Mouse (Mus musculus) limb, embryonic 14.5 days (tissue): Measurements from ENCODE around the gene Cd101. TPM values are rescaled to one million over a fixed set of nuclear protein-coding genes. Genes with fewer than 3 reads are reported as not detected.

ENCODE experiments used
- ATAC-seq: fragments of 200-750 bp; cut with Nextera tagmentation; 2 replicates; pipeline ENCODE4 v1.8.0; 2017; ENCODE audit warnings: low read depth, moderate number of reproducible peaks, moderate TSS enrichment; ENCODE audit not compliant: low FRiP score
- DNase-seq: peaks from one replicate; pipeline ENCODE4 v3.0.0-alpha.2; 2015; ENCODE audit warnings: low spot score
- H3K27ac ChIP-seq: fragments of 300-500 bp; sonication (generic); replicated peaks from 2 replicates; pipeline ENCODE4 v1.5.1; 2014; ENCODE audit warnings: low read depth, mild to moderate bottlenecking, low read length, moderate library complexity, mixed read lengths
- H3K27me3 ChIP-seq: fragments of 300-500 bp; sonication (generic); 2 replicates; pipeline ENCODE4 v1.6.1; 2014; ENCODE audit warnings: low read length, mixed read lengths; ENCODE audit not compliant: control insufficient read depth, insufficient read depth
- H3K36me3 ChIP-seq: fragments of 300-500 bp; sonication (generic); 2 replicates; pipeline ENCODE4 v1.6.1; 2014; ENCODE audit warnings: mild to moderate bottlenecking, low read length, moderate library complexity, mixed read lengths; ENCODE audit not compliant: control insufficient read depth, insufficient read depth
- H3K4me1 ChIP-seq: fragments of 300-500 bp; sonication (generic); 2 replicates; pipeline ENCODE4 v1.6.1; 2014; ENCODE audit warnings: antibody characterized with exemption, low read length, mixed read lengths; ENCODE audit not compliant: control insufficient read depth, insufficient read depth
- H3K4me2 ChIP-seq: fragments of 300-500 bp; sonication (generic); replicated peaks from 2 replicates; pipeline ENCODE4 v1.6.1; 2014; ENCODE audit warnings: low read depth, mild to moderate bottlenecking, low read length, moderate library complexity; ENCODE audit not compliant: severe bottlenecking
- H3K4me3 ChIP-seq: fragments of 300-500 bp; sonication (generic); replicated peaks from 2 replicates; pipeline ENCODE4 v1.5.1; 2014; ENCODE audit warnings: low read length
- H3K9ac ChIP-seq: fragments of 300-500 bp; sonication (generic); 2 replicates; pipeline ENCODE4 v1.6.1; 2014; ENCODE audit warnings: mild to moderate bottlenecking, low read depth, low read length, moderate library complexity; ENCODE audit not compliant: severe bottlenecking
- H3K9me3 ChIP-seq: fragments of 300-500 bp; sonication (generic); 2 replicates; pipeline ENCODE4 v1.6.1; 2016; ENCODE audit warnings: low read length; ENCODE audit not compliant: control insufficient read depth
- POLR2A ChIP-seq: fragments of 200-500 bp; IDR thresholded peaks from 2 replicates; pipeline ENCODE4 v1.8.0; 2012; ENCODE audit warnings: inconsistent platforms, mild to moderate bottlenecking, moderate library complexity, borderline replicate concordance; ENCODE audit not compliant: insufficient read depth, insufficient read length; ENCODE audit errors: extremely low read depth
- WGBS: fragments of 180-500 bp; shearing (Covaris S2); extraction: QIAGEN DNeasy Blood & Tissue Kit; methylation state at CpG from one replicate; pipeline ENCODE4 v1.1.7; 2014; 5-methylcytosine and 5-hydroxymethylcytosine counted together
- polyA plus RNA-seq, 2 experiments: library from polyadenylated mRNA; depleted of rRNA in 1 of 2; stranded (reverse) in 1 of 2; unstranded in 1 of 2; fragments of >200 nt; fragmentation: Nextera tagmentation in 1 of 2; extraction: Ambion mirVana in 1 of 2; gene quantifications; 2 replicates each; pipeline versions ENCODE4 v1.2.1 to v1.2.3; 2012 to 2014

Gene Cd101
- polyA plus RNA-seq, 2 experiments = 0.14 to 0.19 TPM

GRCm38 (mm10) chr3:101018494-101018893 is 10.9 kb downstream of the Cd101 start:
- Histone ChIP-seq H3K4me1 (0 out of 2 replicates have a peak, but pooled peaks cover 6% of the 10 kb centered on the region), H3K9me3 (no peaks in the 10 kb centered on the region), H3K4me2 (no peak overlapping the region), H3K27me3 (no peaks in the 10 kb centered on the region), H3K36me3 (no peaks in the 10 kb centered on the region), H3K9ac (no peak overlapping the region), H3K27ac (no peak overlapping the region), H3K4me3 (no peak overlapping the region)
- DNase-seq (no peak), ATAC-seq (no peak)
- WGBS = 77% methylated on average over 6 of the region's 6 CpGs
- TF ChIP-seq POLR2A = no peak

- no peak overlapping the region for H3K27ac ChIP-seq
- H3K9me3 ChIP-seq = no peaks in the 10 kb centered on the region
- no peaks in the 10 kb centered on the region for H3K36me3 ChIP-seq
- no peak overlapping the region for H3K4me2 ChIP-seq
- no peak overlapping the region for H3K4me3 ChIP-seq
- TF ChIP-seq POLR2A = no peak
- 92% methylated on average over 7 of the region's 7 CpGs for WGBS
- no peaks in the 10 kb centered on the region for H3K27me3 ChIP-seq
- H3K4me1 ChIP-seq = 0 out of 2 replicates have a peak, but pooled peaks cover 6% of the 10 kb centered on the region
- DNase-seq = no peak
- no peak for ATAC-seq
- no peak overlapping the region for H3K9ac ChIP-seq
Measured at GRCm38 (mm10) chr3:101016050-101016449, 13.3 kb downstream of the Cd101 start.

DNA sequence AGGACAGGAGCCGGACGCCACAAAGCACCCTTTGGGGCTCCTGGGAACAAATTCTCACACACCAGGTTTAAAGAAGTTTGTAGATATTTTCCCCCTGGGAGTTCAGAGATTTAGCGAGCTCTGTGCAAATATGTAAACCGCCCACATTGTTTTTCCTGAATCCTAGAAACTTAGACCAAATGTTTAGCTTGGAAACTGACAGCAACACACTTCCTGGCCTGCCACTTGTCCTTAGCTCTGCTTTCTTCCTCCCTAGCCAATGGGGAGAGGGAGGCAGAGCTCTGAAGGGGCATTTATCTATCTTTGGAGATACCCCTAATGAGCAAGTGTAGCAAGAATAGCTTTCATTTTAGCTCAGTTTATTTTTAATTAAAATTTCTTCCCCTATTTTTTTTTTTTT is 14.1 kb downstream of the Cd101 start:
- H3K4me2 ChIP-seq = no peak overlapping the region

DNA sequence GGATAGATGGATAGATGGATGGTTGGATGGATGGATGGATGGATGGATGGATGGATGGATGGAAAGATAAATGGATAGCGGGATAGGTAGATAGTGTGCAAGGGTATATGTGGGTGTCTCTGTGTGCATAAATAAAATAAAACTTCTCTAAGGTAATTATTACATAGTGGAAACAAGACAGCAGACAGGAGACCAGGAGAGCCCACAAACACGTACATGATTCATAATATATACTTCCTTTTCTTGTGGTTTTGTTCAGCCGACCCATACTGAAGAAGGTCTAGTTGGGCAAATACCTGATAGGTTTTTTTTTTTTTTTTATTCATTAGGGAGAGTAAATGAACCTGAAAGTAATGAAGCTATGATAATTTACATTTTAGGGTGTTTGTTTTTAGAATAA is 15.8 kb downstream of the Cd101 start:
- no peak for ATAC-seq
- H3K4me2 ChIP-seq = no peak overlapping the region

More for the DNA sequence above, 14.1 kb downstream of the Cd101 start:
- no peak overlapping the region for H3K9ac ChIP-seq
- H3K4me3 ChIP-seq = no peak overlapping the region
- H3K27me3 ChIP-seq = no peaks in the 10 kb centered on the region
- H3K27ac ChIP-seq = no peak overlapping the region
- 32% methylated on average over 4 of the region's 4 CpGs for WGBS
- no peaks in the 10 kb centered on the region for H3K36me3 ChIP-seq
- TF ChIP-seq POLR2A = no peak
- no peaks in the 10 kb centered on the region for H3K9me3 ChIP-seq
- no peak for DNase-seq
- no peak for ATAC-seq
- H3K4me1 ChIP-seq = 0 out of 2 replicates have a peak, but pooled peaks cover 6% of the 10 kb centered on the region

GRCm38 (mm10) chr3:101013005-101013404 is 16.4 kb downstream of the Cd101 start:
- Histone ChIP-seq H3K36me3 (no peaks in the 10 kb centered on the region), H3K4me3 (no peak overlapping the region), H3K27me3 (no peaks in the 10 kb centered on the region), H3K4me2 (no peak overlapping the region), H3K27ac (no peak overlapping the region), H3K9ac (no peak overlapping the region), H3K4me1 (0 out of 2 replicates have a peak, but pooled peaks cover 6% of the 10 kb centered on the region), H3K9me3 (no peaks in the 10 kb centered on the region)
- ATAC-seq (no peak), DNase-seq (no peak)
- whole genome bisulfite sequencing = 93% methylated on average over 10 of the region's 10 CpGs
- no peak for TF ChIP-seq POLR2A

More for the DNA sequence above, 15.8 kb downstream of the Cd101 start:
- no peaks in the 10 kb centered on the region for H3K36me3 ChIP-seq
- H3K9ac ChIP-seq = no peak overlapping the region
- H3K4me3 ChIP-seq = no peak overlapping the region
- no peak for DNase-seq
- H3K27ac ChIP-seq = no peak overlapping the region
- WGBS = 90% methylated on average over 3 of the region's 3 CpGs
- 0 out of 2 replicates have a peak, but pooled peaks cover 6% of the 10 kb centered on the region for H3K4me1 ChIP-seq
- H3K27me3 ChIP-seq = no peaks in the 10 kb centered on the region
- no peaks in the 10 kb centered on the region for H3K9me3 ChIP-seq
- TF ChIP-seq POLR2A = no peak

GRCm38 (mm10) chr3:101012597-101012996 is 16.8 kb downstream of the Cd101 start:
- ATAC-seq (no peak), DNase-seq (no peak)
- Histone ChIP-seq H3K27ac (no peak overlapping the region), H3K4me3 (no peak overlapping the region), H3K9me3 (no peaks in the 10 kb centered on the region), H3K4me2 (no peak overlapping the region), H3K4me1 (peaks cover 6% of the 10 kb centered on the region; the same call in 1 of the 2 replicates), H3K9ac (no peak overlapping the region), H3K36me3 (no peaks in the 10 kb centered on the region), H3K27me3 (no peaks in the 10 kb centered on the region)
- no peak for TF ChIP-seq POLR2A
- 85% methylated on average over 8 of the region's 8 CpGs for WGBS
